In genomic region chr12:59106491-59106890, GRCm38 (mm10) we compare ENCODE assay signal across 19 mouse cellular contexts.
"Had no signal": no experiment of that assay in that cellular context is flagged by ENCODE, and none has a peak within 500 bp of the region (broad histone marks: within the 10 kb centered on the region; RNA-seq: fewer than 3 reads in every experiment).

No protein-coding gene starts in this region.

- H3K27me3 ChIP-seq: midbrain, embryonic 12.5 days; neural tube, embryonic 13.5 days; neural tube, embryonic 15.5 days; stomach, embryonic 15.5 days had no signal

- DNase-seq: lung, embryonic 14.5 days; lung, postnatal 10 days; lung, postnatal 4 days; midbrain, embryonic 14.5 days; retina, postnatal 1 day; right cerebral cortex, adult 18-20 months; right cerebral cortex, postnatal 25 days; right cerebral cortex, postnatal 4 days; thymus, adult 2 months; thymus, postnatal 25 days; thymus, postnatal 4 days had no signal

- H3K4me2 ChIP-seq: lung, embryonic 14.5 days; midbrain, embryonic 12.5 days; neural tube, embryonic 13.5 days; neural tube, embryonic 15.5 days; stomach, embryonic 15.5 days had no signal

- ATAC-seq: midbrain, embryonic 16.5 days had no signal

- H3K9me3 ChIP-seq: midbrain, embryonic 10.5 days; midbrain, embryonic 12.5 days; neural tube, embryonic 13.5 days; neural tube, embryonic 15.5 days; stomach, embryonic 15.5 days had no signal

- H3K36me3 ChIP-seq: midbrain, embryonic 10.5 days; midbrain, embryonic 12.5 days; neural tube, embryonic 13.5 days; neural tube, embryonic 15.5 days; stomach, embryonic 15.5 days had no signal

- H3K4me3 ChIP-seq: midbrain, embryonic 10.5 days; midbrain, embryonic 12.5 days; myocyte; neural tube, embryonic 13.5 days; neural tube, embryonic 15.5 days; stomach, embryonic 15.5 days had no signal

- H3K9ac ChIP-seq: lung, embryonic 14.5 days; midbrain, embryonic 12.5 days; neural tube, embryonic 13.5 days; neural tube, embryonic 15.5 days; stomach, embryonic 15.5 days had no signal

- H3K27ac ChIP-seq: midbrain, embryonic 10.5 days; midbrain, embryonic 12.5 days; neural tube, embryonic 13.5 days; neural tube, embryonic 15.5 days; stomach, embryonic 15.5 days; stomach, postnatal 0 days had no signal

- H3K4me1 ChIP-seq: midbrain, embryonic 10.5 days; midbrain, embryonic 12.5 days; neural tube, embryonic 13.5 days; neural tube, embryonic 15.5 days; stomach, embryonic 15.5 days had no signal
